Mouse (Mus musculus) E14TG2a.4 (cell line): ENCODE measurements at regions not wholly inside any gene's neighbourhood (a gene's known extent, or its start where the extent isn't known, plus 50 kb on each side); places are given as distances from the start of the nearest gene placed in this dataset.

ENCODE experiments used
- CTCF ChIP-seq: conservative IDR thresholded peaks from 2 replicates; pipeline ENCODE4 v1.5.1; 2014; ENCODE audit warnings: low read length
- POU5F1 ChIP-seq: IDR thresholded peaks from 2 replicates; pipeline ENCODE4 v1.6.1; 2014; ENCODE audit warnings: low read length, borderline replicate concordance

- TF ChIP-seq CTCF: no peak
- TF ChIP-seq POU5F1: no peak
Measured at GRCm38 (mm10) chr13:43733061-43733460, 51.5 kb upstream of the Cd83 start.
